Comparison of ENCODE assay signal across 9 mouse cellular contexts in genomic region chr7:6835351-6835750, GRCm38 (mm10).
DNase-seq lines count a peak whose midpoint lies in the region; ATAC-seq lines count a peak whose summit lies in the region.
"Had no signal": no experiment of that assay in that cellular context is flagged by ENCODE, and none has a peak within 500 bp of the region (broad histone marks: within the 10 kb centered on the region; RNA-seq: fewer than 3 reads in every experiment).

No protein-coding gene starts in this region.

- peaks cover 10% of the 10 kb centered on the region; the same call in 1 of the 2 replicates for H3K4me1 ChIP-seq in heart, embryonic 13.5 days
- peaks cover 12% of the 10 kb centered on the region for H3K4me1 ChIP-seq in forebrain, embryonic 13.5 days

- H3K9me3 ChIP-seq in heart, embryonic 13.5 days = no peaks in the 10 kb centered on the region
- no peaks in the 10 kb centered on the region for H3K9me3 ChIP-seq in forebrain, embryonic 13.5 days (replicated peaks)

- H3K4me3 ChIP-seq in heart, embryonic 13.5 days = no peak overlapping the region
- no peak overlapping the region for H3K4me3 ChIP-seq in forebrain, embryonic 13.5 days

- 38% methylated on average over 5 of the region's 5 CpGs for WGBS in heart, embryonic 13.5 days
- WGBS in forebrain, embryonic 13.5 days = 20% methylated on average over 5 of the region's 5 CpGs

- H3K9ac ChIP-seq in heart, embryonic 13.5 days = no peak overlapping the region
- H3K9ac ChIP-seq in forebrain, embryonic 13.5 days = peak overlapping the region; percentile 46; the same call in 1 of the 2 replicates

- no peak for ATAC-seq in heart, embryonic 13.5 days (ENCODE audit: extremely low read depth, insufficient number of reproducible peaks, low FRiP score, low TSS enrichment)
- peak; percentile 83 for ATAC-seq in forebrain, embryonic 13.5 days
- no peak for ATAC-seq in activated CD4-positive, CD25-positive, alpha-beta regulatory T cell, adult 4 months

- DNase-seq in heart, postnatal 36 days = no peak
- peak; percentile 6 for DNase-seq in R1 (ENCODE audit: low read depth, low spot score)
- DNase-seq in mesoderm, embryonic 11.5 days (ENCODE audit: low read depth, low spot score) = peak; percentile 83
- DNase-seq in ovary, postnatal 10 days (ENCODE audit: low spot score) = no peak
- DNase-seq in thymus, postnatal 14 days = no peak
- DNase-seq: gastrocnemius, postnatal 10 days had no signal

- no peaks in the 10 kb centered on the region for H3K27me3 ChIP-seq in heart, embryonic 13.5 days (replicated peaks)
- no peaks in the 10 kb centered on the region for H3K27me3 ChIP-seq in forebrain, embryonic 13.5 days

- intact Hi-C loops in heart, postnatal 36 days (cut with DNase I) = no loop called here

- no peaks in the 10 kb centered on the region for H3K36me3 ChIP-seq in heart, embryonic 13.5 days
- no peaks in the 10 kb centered on the region for H3K36me3 ChIP-seq in forebrain, embryonic 13.5 days (ENCODE audit: poor library complexity, severe bottlenecking)

- H3K4me2 ChIP-seq in heart, embryonic 13.5 days = no peak overlapping the region
- no peak overlapping the region; the same call in 1 of the 2 replicates for H3K4me2 ChIP-seq in forebrain, embryonic 13.5 days

- H3K27ac ChIP-seq in heart, embryonic 13.5 days (replicated peaks) = 0 out of 2 replicates have a peak overlapping the region, but pooled peaks have one; percentile 28
- peak overlapping the region; percentile 51 for H3K27ac ChIP-seq in forebrain, embryonic 13.5 days

Comparison
In these comparisons a context has a peak if more than half of its experiments do, and no peak if none do; other contexts are left out.
1. DNase-seq: peak in R1 (single experiment) and mesoderm, embryonic 11.5 days (single experiment); none in heart, postnatal 36 days (0 of 2), ovary, postnatal 10 days (single experiment) and thymus, postnatal 14 days (single experiment).